Mouse (Mus musculus): ENCODE results near the gene Mttp.

The Mttp gene

GRCm38 (mm10) chr3:138053969-138054368 lies 90.8 kb downstream of the Mttp start:
- DNase-seq (ENCODE audit: low spot score in 2 of 2): no peak

- DNase-seq (ENCODE audit: low spot score in 2 of 2): no peak
Observed at GRCm38 (mm10) chr3:138051431-138051830, 93.3 kb downstream of the Mttp start.

GRCm38 (mm10) chr3:138050772-138051171 lies 94.0 kb downstream of the Mttp start:
- no peak for DNase-seq (ENCODE audit: low spot score in 2 of 2)

- no peak for DNase-seq (ENCODE audit: low spot score in 2 of 2)
Observed at GRCm38 (mm10) chr3:138049555-138049954, 95.2 kb downstream of the Mttp start.

GRCm38 (mm10) chr3:138043316-138043715 lies 101.5 kb downstream of the Mttp start:
- DNase-seq (ENCODE audit: low spot score in 2 of 2): no peak

GRCm38 (mm10) chr3:138041591-138042301 lies 103.0 kb downstream of the Mttp start:
- DNase-seq (ENCODE audit: low spot score in 2 of 2): no peak

GRCm38 (mm10) chr3:138040938-138041337 lies 103.8 kb downstream of the Mttp start:
- no peak for DNase-seq (ENCODE audit: low spot score in 2 of 2)
